Mouse (Mus musculus) left cerebral cortex, postnatal 36 days (tissue): ENCODE data around the gene Rnf169. TPM values are rescaled to one million over a fixed set of nuclear protein-coding genes. Genes with fewer than 3 reads are reported as not detected.

ENCODE experiments used
- DNase-seq, 2 experiments: peaks; one replicate each; pipeline ENCODE4 v3.0.0; 2021 to 2022; ENCODE audit warnings: low spot score in 2 of 2, mixed read lengths in 1 of 2
- intact Hi-C: fragments of 180-260 bp; cut with DNase I; formaldehyde crosslinking; loops from one replicate; pipeline ENCODE4 v1.15.1; 2025
- total RNA-seq, 2 experiments: library from RNA; stranded (reverse); gene quantifications; 2 replicates each; pipeline ENCODE4 v1.2.3; 2021

The Rnf169 gene
- total RNA-seq, 2 experiments from 2014 or later = 49.1 to 49.3 TPM

GRCm38 (mm10) chr7:99907463-99907862 lies 72.8 kb downstream of the Rnf169 start:
- no peak for DNase-seq
- intact Hi-C loops = no loop called here

GRCm38 (mm10) chr7:99906346-99906745 lies 73.9 kb downstream of the Rnf169 start:
- no peak for DNase-seq

GRCm38 (mm10) chr7:99904421-99905005 lies 75.7 kb downstream of the Rnf169 start:
- no peak for DNase-seq
- intact Hi-C loops = no loop called here

More at GRCm38 (mm10) chr7:99906346-99906745, 73.9 kb downstream of the Rnf169 start:
- intact Hi-C loops = no loop called here

GRCm38 (mm10) chr7:99902918-99903665 lies 77.2 kb downstream of the Rnf169 start:
- no peak for DNase-seq
- intact Hi-C loops = no loop called here

- intact Hi-C loops = no loop called here
- DNase-seq = peak; percentile 43 to 47
Observed at GRCm38 (mm10) chr7:99902208-99902607, 78.0 kb downstream of the Rnf169 start.

GRCm38 (mm10) chr7:99896905-99897304 lies 83.3 kb downstream of the Rnf169 start:
- intact Hi-C loops = no loop called here

GRCm38 (mm10) chr7:99894478-99894877 lies 85.8 kb downstream of the Rnf169 start:
- intact Hi-C loops = no loop called here
- no peak for DNase-seq

More at GRCm38 (mm10) chr7:99896905-99897304, 83.3 kb downstream of the Rnf169 start:
- DNase-seq = no peak

- intact Hi-C loops = no loop called here
- no peak for DNase-seq
Observed at GRCm38 (mm10) chr7:99893967-99894366, 86.3 kb downstream of the Rnf169 start.

GRCm38 (mm10) chr7:99892351-99892750 lies 87.9 kb downstream of the Rnf169 start:
- DNase-seq = no peak
- intact Hi-C loops = no loop called here

- intact Hi-C loops = no loop called here
- no peak for DNase-seq
Observed at GRCm38 (mm10) chr7:99891471-99891870, 88.8 kb downstream of the Rnf169 start.

- intact Hi-C loops = no loop called here
- DNase-seq = no peak
Observed at GRCm38 (mm10) chr7:99890168-99890755, 90.0 kb downstream of the Rnf169 start.

GRCm38 (mm10) chr7:99889175-99889880 lies 90.9 kb downstream of the Rnf169 start:
- intact Hi-C loops = no loop called here
- no peak for DNase-seq

- intact Hi-C loops = no loop called here
- no peak for DNase-seq
Observed at GRCm38 (mm10) chr7:99887743-99888142, 92.5 kb downstream of the Rnf169 start.

- DNase-seq = no peak
- intact Hi-C loops = no loop called here
Observed at GRCm38 (mm10) chr7:99887230-99887735, 93.0 kb downstream of the Rnf169 start.

- no peak for DNase-seq
- intact Hi-C loops = no loop called here
Observed at GRCm38 (mm10) chr7:99878254-99878653, 102.0 kb downstream of the Rnf169 start.

GRCm38 (mm10) chr7:99876345-99876744 lies 103.9 kb downstream of the Rnf169 start:
- peak; percentile 74 to 85 for DNase-seq

GRCm38 (mm10) chr7:99875891-99876290 lies 104.4 kb downstream of the Rnf169 start:
- DNase-seq = no peak
- intact Hi-C loops = loop anchor here (2.0 kb wide), 2 partner anchors 61 to 257 kb away; no protein-coding TSS in a partner anchor

More at GRCm38 (mm10) chr7:99876345-99876744, 103.9 kb downstream of the Rnf169 start:
- intact Hi-C loops = loop anchor here (2.0 kb wide), 2 partner anchors 62 to 258 kb away; no protein-coding TSS in a partner anchor

- no peak for DNase-seq
- intact Hi-C loops = loop anchor here (5.0 kb wide), 1 partner anchor 47 kb away; the partner anchor contains the start of gene Neu3
Observed at GRCm38 (mm10) chr7:99873965-99874364, 106.3 kb downstream of the Rnf169 start.
